Mouse (Mus musculus): ENCODE results near the gene Sema3f. TPM values are rescaled to one million over a fixed set of nuclear protein-coding genes. Genes with fewer than 3 reads are reported as not detected.

Gene Sema3f
- polyA plus RNA-seq, 1 experiment = 39.1 TPM

DNA sequence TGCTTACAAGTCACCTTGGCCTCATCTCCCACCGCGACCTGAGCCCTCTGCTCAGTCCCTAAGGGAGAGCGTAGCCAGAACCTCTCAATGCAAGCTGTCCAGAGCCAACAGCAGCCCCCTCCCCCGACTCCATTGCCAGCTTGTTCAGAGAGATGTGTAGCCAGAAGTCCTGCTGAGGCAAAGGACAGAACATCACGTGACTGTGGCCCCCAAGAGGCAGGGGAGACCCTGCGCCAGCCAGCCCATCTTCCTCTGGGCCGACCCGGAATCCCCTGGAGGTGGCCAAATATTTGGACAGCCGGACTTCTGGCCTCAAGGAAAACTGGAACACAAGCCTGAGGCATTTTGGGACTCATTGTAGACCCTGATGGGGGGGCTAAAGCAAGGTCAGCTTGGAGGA lies 46.8 kb downstream of the Sema3f start:
- H3K4me1 ChIP-seq (ENCODE audit: control insufficient read depth, insufficient read depth, low read length) = 0 out of 2 replicates have a peak, but pooled peaks cover 3% of the 10 kb centered on the region
- no peaks in the 10 kb centered on the region for H3K27me3 ChIP-seq (replicated peaks; ENCODE audit: control insufficient read depth, insufficient read depth, low read length)
- no peak overlapping the region for H3K27ac ChIP-seq (ENCODE audit: insufficient read depth, low read depth, low read length)
- no peaks in the 10 kb centered on the region for H3K36me3 ChIP-seq (ENCODE audit: control insufficient read depth, insufficient read depth, low read length)
- DNase-seq = no peak
- no peak overlapping the region for H3K4me3 ChIP-seq (ENCODE audit: insufficient read depth, low read depth, low read length)
- TF ChIP-seq POLR2A (IDR thresholded peaks at IDR 0.05; ENCODE audit: low read depth, low read length) = no peak
- TF ChIP-seq CTCF (conservative IDR thresholded peaks at IDR 0.05; ENCODE audit: insufficient read depth, insufficient read length, low read depth, low read length) = no peak
- WGBS = 72% methylated on average over 9 of the region's 9 CpGs

DNA sequence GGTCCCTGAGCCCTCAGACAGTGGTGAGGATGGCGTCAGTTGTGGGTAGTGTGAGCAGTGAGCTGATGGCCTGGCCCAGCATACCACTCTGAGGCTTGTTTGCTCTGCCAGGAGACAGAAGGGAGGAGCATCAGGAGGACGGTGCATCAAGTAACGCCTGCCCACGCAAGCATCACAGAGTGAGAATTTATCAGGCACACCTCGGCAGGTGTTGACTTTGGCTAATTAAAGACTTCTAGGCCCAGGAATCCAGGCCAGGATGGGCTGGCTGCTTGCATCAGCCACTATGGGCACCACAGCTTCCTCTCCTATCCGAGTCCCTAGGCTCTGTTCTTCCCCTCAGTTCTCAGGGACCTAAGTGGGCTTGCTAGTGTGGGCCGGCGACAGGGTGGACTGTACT lies 47.9 kb downstream of the Sema3f start:
- H3K27me3 ChIP-seq (replicated peaks; ENCODE audit: control insufficient read depth, insufficient read depth, low read length) = no peaks in the 10 kb centered on the region
- TF ChIP-seq POLR2A (IDR thresholded peaks at IDR 0.05; ENCODE audit: low read depth, low read length) (no peak), CTCF (conservative IDR thresholded peaks at IDR 0.05; ENCODE audit: insufficient read depth, insufficient read length, low read depth, low read length) (no peak)
- 90% methylated on average over 8 of the region's 8 CpGs for WGBS
- no peak overlapping the region for H3K27ac ChIP-seq (ENCODE audit: insufficient read depth, low read depth, low read length)
- DNase-seq = no peak
- H3K4me3 ChIP-seq (ENCODE audit: insufficient read depth, low read depth, low read length) = no peak overlapping the region
- H3K4me1 ChIP-seq (ENCODE audit: control insufficient read depth, insufficient read depth, low read length) = 0 out of 2 replicates have a peak, but pooled peaks cover under 1% of the 10 kb centered on the region
- no peaks in the 10 kb centered on the region for H3K36me3 ChIP-seq (ENCODE audit: control insufficient read depth, insufficient read depth, low read length)

DNA sequence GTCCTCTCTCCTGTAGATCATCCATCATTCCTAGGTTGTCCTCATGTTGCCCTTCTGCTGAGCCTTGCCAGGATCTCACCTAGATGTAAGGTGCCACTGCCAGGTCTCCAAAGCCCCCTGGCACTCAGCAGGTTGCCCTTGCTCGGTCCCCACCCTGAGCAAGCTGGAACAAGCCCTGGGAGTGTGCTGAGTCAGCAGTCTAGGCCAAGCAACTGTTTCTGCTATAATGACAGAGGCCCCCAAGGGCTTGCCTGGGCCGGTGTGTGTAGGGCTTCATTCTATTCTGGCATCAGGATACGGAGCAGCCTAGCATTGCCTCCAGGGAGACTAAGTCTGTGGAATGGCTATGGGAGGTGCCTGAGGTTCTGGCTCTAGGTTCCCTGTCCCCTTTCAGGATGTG lies 49.5 kb downstream of the Sema3f start:
- TF ChIP-seq POLR2A (IDR thresholded peaks at IDR 0.05; ENCODE audit: low read depth, low read length) (no peak), CTCF (conservative IDR thresholded peaks at IDR 0.05; ENCODE audit: insufficient read depth, insufficient read length, low read depth, low read length) (no peak)
- Histone ChIP-seq H3K36me3 (ENCODE audit: control insufficient read depth, insufficient read depth, low read length) (no peaks in the 10 kb centered on the region), H3K27me3 (replicated peaks; ENCODE audit: control insufficient read depth, insufficient read depth, low read length) (no peaks in the 10 kb centered on the region), H3K4me1 (ENCODE audit: control insufficient read depth, insufficient read depth, low read length) (no peaks in the 10 kb centered on the region), H3K27ac (ENCODE audit: insufficient read depth, low read depth, low read length) (no peak overlapping the region), H3K4me3 (ENCODE audit: insufficient read depth, low read depth, low read length) (no peak overlapping the region)
- WGBS = 53% methylated on average over 3 of the region's 3 CpGs
- no peak for DNase-seq

DNA sequence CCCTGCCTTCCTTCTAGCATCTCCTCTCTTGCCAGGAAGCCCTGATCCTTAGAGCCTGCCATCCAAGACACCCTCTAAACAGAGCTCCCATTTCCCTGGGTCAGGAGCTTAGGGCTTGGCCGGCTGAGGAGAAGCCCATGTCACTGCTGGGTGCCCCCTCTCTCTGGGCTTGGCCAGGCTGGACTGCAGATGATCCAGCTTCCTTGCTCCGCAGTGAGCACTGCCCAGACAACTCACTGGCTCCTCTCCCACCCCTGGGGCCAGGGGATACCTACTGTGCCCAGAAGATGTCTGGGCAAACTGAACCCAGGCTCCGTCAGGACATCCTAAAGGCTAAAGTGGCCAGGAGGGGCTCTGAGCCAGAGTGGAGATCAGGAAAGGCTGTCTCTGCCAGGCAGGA lies 50.3 kb downstream of the Sema3f start:
- no peaks in the 10 kb centered on the region for H3K4me1 ChIP-seq (ENCODE audit: control insufficient read depth, insufficient read depth, low read length)
- H3K4me3 ChIP-seq (ENCODE audit: insufficient read depth, low read depth, low read length) = no peak overlapping the region
- H3K27ac ChIP-seq (ENCODE audit: insufficient read depth, low read depth, low read length) = no peak overlapping the region
- WGBS = 99% methylated on average over 3 of the region's 3 CpGs
- H3K27me3 ChIP-seq (replicated peaks; ENCODE audit: control insufficient read depth, insufficient read depth, low read length) = no peaks in the 10 kb centered on the region
- no peaks in the 10 kb centered on the region for H3K36me3 ChIP-seq (ENCODE audit: control insufficient read depth, insufficient read depth, low read length)
- DNase-seq = no peak
- TF ChIP-seq CTCF (conservative IDR thresholded peaks at IDR 0.05; ENCODE audit: insufficient read depth, insufficient read length, low read depth, low read length) (no peak), POLR2A (IDR thresholded peaks at IDR 0.05; ENCODE audit: low read depth, low read length) (no peak)

DNA sequence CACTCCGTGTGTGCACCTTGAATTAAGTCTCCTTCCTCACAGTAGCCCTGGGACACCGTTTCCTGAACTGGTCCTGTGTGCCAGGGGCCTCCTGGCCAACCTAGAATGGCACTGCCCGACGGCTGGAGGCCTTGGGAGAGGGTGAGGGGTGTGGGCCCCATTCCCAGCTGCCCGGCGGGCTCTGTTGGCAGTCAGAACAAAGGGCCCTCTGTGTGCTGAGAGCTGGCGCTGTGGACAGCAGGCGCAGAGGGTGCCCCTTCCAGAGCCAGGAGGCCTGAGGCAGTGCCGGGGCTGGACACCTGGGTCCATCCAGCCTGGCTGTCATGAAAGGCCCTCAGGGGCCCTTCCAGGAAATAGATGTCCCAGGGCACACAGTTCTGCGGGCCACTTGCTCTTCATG lies 50.7 kb downstream of the Sema3f start:
- H3K4me3 ChIP-seq (ENCODE audit: insufficient read depth, low read depth, low read length) = no peak overlapping the region
- 84% methylated on average over 10 of the region's 10 CpGs for WGBS
- H3K27ac ChIP-seq (ENCODE audit: insufficient read depth, low read depth, low read length) = no peak overlapping the region
- no peaks in the 10 kb centered on the region for H3K27me3 ChIP-seq (replicated peaks; ENCODE audit: control insufficient read depth, insufficient read depth, low read length)
- no peak for TF ChIP-seq CTCF (conservative IDR thresholded peaks at IDR 0.05; ENCODE audit: insufficient read depth, insufficient read length, low read depth, low read length)
- no peaks in the 10 kb centered on the region for H3K4me1 ChIP-seq (ENCODE audit: control insufficient read depth, insufficient read depth, low read length)
- no peaks in the 10 kb centered on the region for H3K36me3 ChIP-seq (ENCODE audit: control insufficient read depth, insufficient read depth, low read length)
- no peak for DNase-seq

DNA sequence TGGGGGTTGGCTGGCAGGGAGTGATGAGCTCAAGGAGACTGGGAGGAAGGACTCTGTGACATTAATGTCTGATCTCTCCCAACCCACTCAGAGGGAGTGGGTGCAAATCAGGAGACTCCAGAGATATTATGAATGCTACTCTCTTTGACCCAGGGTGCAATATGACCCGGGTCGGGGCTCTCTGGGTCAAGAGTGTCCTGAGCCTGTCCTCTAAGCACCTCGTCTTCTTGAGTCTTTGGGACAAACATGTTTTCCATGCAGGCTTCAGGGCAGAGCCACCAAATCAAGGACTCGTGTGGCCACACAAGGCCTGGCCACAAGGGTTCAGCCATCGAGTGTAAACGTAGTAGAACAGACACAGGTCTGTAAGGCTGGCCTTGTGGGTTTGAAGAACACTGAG lies 52.2 kb downstream of the Sema3f start:
- 87% methylated on average over 6 of the region's 6 CpGs for WGBS
- DNase-seq = no peak
- H3K27ac ChIP-seq (ENCODE audit: insufficient read depth, low read depth, low read length) = no peak overlapping the region

DNA sequence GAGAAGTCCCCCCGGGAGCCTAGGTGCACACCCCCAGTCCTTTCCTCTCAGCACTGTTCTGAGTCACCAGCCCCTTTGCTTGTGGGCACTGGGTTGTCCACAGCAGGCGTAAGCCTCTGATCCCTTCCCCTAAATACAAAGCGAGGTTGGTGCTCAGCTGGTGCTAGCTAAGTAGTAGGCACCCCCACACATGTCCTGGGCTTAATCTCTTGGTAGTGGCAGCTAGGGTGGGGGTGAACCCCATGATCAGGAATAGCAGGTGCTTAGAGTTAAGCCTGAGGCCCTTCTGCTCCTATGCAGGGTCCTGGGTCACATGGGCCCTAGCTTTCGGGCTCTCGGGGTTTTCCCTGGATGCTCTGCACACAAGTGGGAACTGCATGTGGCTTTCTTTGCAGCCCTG lies 53.1 kb downstream of the Sema3f start:
- Histone ChIP-seq H3K27me3 (replicated peaks; ENCODE audit: control insufficient read depth, insufficient read depth, low read length) (no peaks in the 10 kb centered on the region), H3K27ac (ENCODE audit: insufficient read depth, low read depth, low read length) (no peak overlapping the region), H3K4me1 (ENCODE audit: control insufficient read depth, insufficient read depth, low read length) (no peaks in the 10 kb centered on the region), H3K36me3 (ENCODE audit: control insufficient read depth, insufficient read depth, low read length) (no peaks in the 10 kb centered on the region), H3K4me3 (ENCODE audit: insufficient read depth, low read depth, low read length) (no peak overlapping the region)
- TF ChIP-seq POLR2A (IDR thresholded peaks at IDR 0.05; ENCODE audit: low read depth, low read length) (no peak), CTCF (conservative IDR thresholded peaks at IDR 0.05; ENCODE audit: insufficient read depth, insufficient read length, low read depth, low read length) (no peak)
- 83% methylated on average over 5 of the region's 5 CpGs for WGBS
- DNase-seq = no peak

More for the DNA sequence above, 52.2 kb downstream of the Sema3f start:
- TF ChIP-seq POLR2A (IDR thresholded peaks at IDR 0.05; ENCODE audit: low read depth, low read length) = no peak
- TF ChIP-seq CTCF (conservative IDR thresholded peaks at IDR 0.05; ENCODE audit: insufficient read depth, insufficient read length, low read depth, low read length) = no peak
- H3K36me3 ChIP-seq (ENCODE audit: control insufficient read depth, insufficient read depth, low read length) = no peaks in the 10 kb centered on the region
- no peaks in the 10 kb centered on the region for H3K4me1 ChIP-seq (ENCODE audit: control insufficient read depth, insufficient read depth, low read length)
- no peaks in the 10 kb centered on the region for H3K27me3 ChIP-seq (replicated peaks; ENCODE audit: control insufficient read depth, insufficient read depth, low read length)
- H3K4me3 ChIP-seq (ENCODE audit: insufficient read depth, low read depth, low read length) = no peak overlapping the region

DNA sequence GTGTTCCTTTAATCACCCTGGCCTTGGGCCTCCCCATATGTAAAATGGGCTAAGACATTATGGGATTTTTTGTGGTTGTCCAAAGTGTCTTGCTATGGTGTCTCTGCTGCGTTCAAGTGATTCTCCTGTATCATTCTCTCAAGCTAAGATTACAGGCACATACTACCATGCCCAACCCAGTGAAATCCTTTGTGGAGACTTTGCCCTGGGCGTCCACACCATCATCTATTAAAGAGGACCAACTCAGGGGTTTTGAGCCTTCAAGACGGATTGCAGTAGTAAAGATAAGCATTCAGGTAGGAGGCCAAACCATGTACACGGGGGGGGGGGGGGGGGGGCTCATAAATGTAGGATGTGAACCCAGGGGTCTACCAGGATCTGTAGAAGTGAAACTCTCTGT lies 55.7 kb downstream of the Sema3f start:
- Histone ChIP-seq H3K27ac (ENCODE audit: insufficient read depth, low read depth, low read length) (no peak overlapping the region), H3K4me1 (ENCODE audit: control insufficient read depth, insufficient read depth, low read length) (no peaks in the 10 kb centered on the region), H3K36me3 (ENCODE audit: control insufficient read depth, insufficient read depth, low read length) (no peaks in the 10 kb centered on the region), H3K4me3 (ENCODE audit: insufficient read depth, low read depth, low read length) (no peak overlapping the region), H3K27me3 (replicated peaks; ENCODE audit: control insufficient read depth, insufficient read depth, low read length) (no peaks in the 10 kb centered on the region)
- DNase-seq = no peak
- TF ChIP-seq CTCF (conservative IDR thresholded peaks at IDR 0.05; ENCODE audit: insufficient read depth, insufficient read length, low read depth, low read length) = no peak
- TF ChIP-seq POLR2A (IDR thresholded peaks at IDR 0.05; ENCODE audit: low read depth, low read length) = no peak
- WGBS = 88% methylated on average over 4 of the region's 4 CpGs
